Mouse (Mus musculus): ENCODE measurements around the gene Upp2.

GRCm38 (mm10) chr2:58548943-58549342, 18.2 kb upstream of the Upp2 start:
- TF ChIP-seq CTCF (IDR thresholded peaks at IDR 0.05; ENCODE audit: low read depth, low read length) (no peak), TAL1 (conservative IDR thresholded peaks at IDR 0.05; ENCODE audit: low read depth, low read length) (no peak)
